Comparison of ENCODE assay signal across 8 mouse cellular contexts in the genomic region with DNA sequence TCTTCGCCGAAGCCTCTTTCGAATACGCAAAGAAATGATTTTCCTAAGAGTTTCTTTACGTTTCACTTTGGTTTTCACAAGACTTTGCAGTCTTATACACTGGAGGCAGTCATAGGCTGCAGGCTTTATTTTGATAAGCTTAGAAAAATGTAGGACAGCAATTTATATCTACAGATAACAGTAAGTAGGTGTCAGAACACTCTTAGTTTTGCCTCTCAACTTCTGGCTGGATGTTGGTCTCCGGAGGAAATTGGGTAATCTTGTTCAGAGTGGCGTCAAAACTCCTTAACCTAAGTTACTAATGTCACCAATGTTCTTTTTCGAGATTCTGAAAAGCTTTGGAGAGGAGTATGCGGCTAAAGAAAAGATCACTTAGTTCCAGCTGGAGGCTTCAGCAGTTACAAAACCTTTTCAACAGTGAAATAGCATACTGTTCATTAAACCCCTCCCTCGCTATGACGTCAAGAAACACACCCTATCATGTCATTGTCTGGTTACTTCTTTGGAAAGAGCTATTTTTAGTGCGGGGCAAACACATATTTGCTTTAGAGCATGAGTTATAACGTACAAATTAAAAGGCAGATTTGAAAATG. TPM values are rescaled to one million over a fixed set of nuclear protein-coding genes. Genes with fewer than 3 reads are reported as not detected.
DNase-seq lines count a peak whose midpoint lies in the region; ATAC-seq and TF ChIP-seq lines count a peak whose summit lies in the region.

No protein-coding gene starts in this region.

- peak; percentile 33; the same call in 1 of the 2 replicates for ATAC-seq in heart, embryonic 16.5 days (replicated peaks; ENCODE audit: extremely low read depth, insufficient read depth, low FRiP score)
- ATAC-seq in liver, postnatal 0 days, result peak; percentile 75
- ATAC-seq in stomach, embryonic 16.5 days (ENCODE audit: insufficient read depth, low FRiP score), result peak; percentile 65

- WGBS in heart, adult 2 months, result 36% methylated on average over 13 of the region's 13 CpGs
- 38% methylated on average over 13 of the region's 13 CpGs for WGBS in heart, embryonic 16.5 days
- WGBS in liver, postnatal 0 days (ENCODE audit: insufficient replicate concordance), result 38% methylated on average over 13 of the region's 13 CpGs
- 39% methylated on average over 13 of the region's 13 CpGs for WGBS in stomach, embryonic 16.5 days

- no peak for TF ChIP-seq EP300 in heart, adult 2 months (IDR thresholded peaks at IDR 0.05; ENCODE audit: insufficient read depth, low read depth, low read length)
- no peak for TF ChIP-seq EP300 in liver, postnatal 0 days (IDR thresholded peaks at IDR 0.05; ENCODE audit: low read depth)

- no peak for TF ChIP-seq CTCF in heart, adult 2 months (IDR thresholded peaks at IDR 0.05)
- TF ChIP-seq CTCF in liver, postnatal 0 days (IDR thresholded peaks at IDR 0.05; ENCODE audit: low read depth), result no peak

- DNase-seq in heart, adult 2 months, result no peak
- DNase-seq in heart, adult 8-10 months (ENCODE audit: low spot score), result no peak
- peak; percentile 30 for DNase-seq in liver, postnatal 0 days
- DNase-seq in adipocyte (ENCODE audit: low spot score), result no peak
- DNase-seq in kidney, adult 9 months, result no peak

- H3K4me2 ChIP-seq in heart, embryonic 16.5 days (ENCODE audit: low read depth, low read length), result peak overlapping the region; percentile 79
- H3K4me2 ChIP-seq in liver, postnatal 0 days (ENCODE audit: low read depth, low read length), result peak overlapping the region; percentile 93
- H3K4me2 ChIP-seq in stomach, embryonic 16.5 days (ENCODE audit: low read depth, low read length), result peak overlapping the region; percentile 79

- intact Hi-C loops in heart, adult 2 months (cut with DNase I), result loop anchor here (2.0 to 5.0 kb wide), 4 partner anchors 28 to 269 kb away; partner anchors contain the start of genes Flad1 and Pygo2

- H3K9ac ChIP-seq in heart, adult 2 months (ENCODE audit: low read depth, low read length), result no peak overlapping the region
- H3K9ac ChIP-seq in heart, embryonic 16.5 days (ENCODE audit: low read length), result peak overlapping the region; percentile 75
- H3K9ac ChIP-seq in liver, postnatal 0 days (replicated peaks), result no peak overlapping the region
- peak overlapping the region; percentile 89 for H3K9ac ChIP-seq in stomach, embryonic 16.5 days (ENCODE audit: low read length)

- peak overlapping the region; percentile 72 for H3K4me3 ChIP-seq in heart, adult 2 months
- 0 out of 2 replicates have a peak overlapping the region, but pooled peaks have one; percentile 19 for H3K4me3 ChIP-seq in brown adipose tissue, adult 24 weeks (ENCODE audit: insufficient read depth, low read depth, low read length)
- H3K4me3 ChIP-seq in heart, embryonic 16.5 days (ENCODE audit: low read length), result peak overlapping the region; percentile 77
- H3K4me3 ChIP-seq in liver, postnatal 0 days (ENCODE audit: low read depth, low read length), result peak overlapping the region; percentile 67
- peak overlapping the region; percentile 83 for H3K4me3 ChIP-seq in stomach, embryonic 16.5 days (replicated peaks; ENCODE audit: low read length)

- no peaks in the 10 kb centered on the region for H3K79me2 ChIP-seq in heart, adult 2 months (replicated peaks; ENCODE audit: control insufficient read depth, insufficient read depth, low read length)

- H3K9me3 ChIP-seq in heart, embryonic 16.5 days (replicated peaks; ENCODE audit: control insufficient read depth, low read length), result no peaks in the 10 kb centered on the region
- no peaks in the 10 kb centered on the region for H3K9me3 ChIP-seq in liver, postnatal 0 days (ENCODE audit: low read length)
- no peaks in the 10 kb centered on the region for H3K9me3 ChIP-seq in stomach, embryonic 16.5 days (replicated peaks; ENCODE audit: control insufficient read depth, low read length)

- H3K36me3 ChIP-seq in heart, adult 2 months (ENCODE audit: control insufficient read depth, insufficient read depth, low read length), result no peaks in the 10 kb centered on the region; the same call in 1 of the 2 replicates
- H3K36me3 ChIP-seq in heart, embryonic 16.5 days (ENCODE audit: control insufficient read depth, insufficient read depth), result no peaks in the 10 kb centered on the region
- no peaks in the 10 kb centered on the region for H3K36me3 ChIP-seq in liver, postnatal 0 days (replicated peaks; ENCODE audit: insufficient read depth, low read length)
- H3K36me3 ChIP-seq in stomach, embryonic 16.5 days (ENCODE audit: control insufficient read depth, insufficient read depth, low read length), result no peaks in the 10 kb centered on the region

- peak overlapping the region; percentile 59 for H3K27ac ChIP-seq in heart, adult 2 months
- peak overlapping the region; percentile 56 for H3K27ac ChIP-seq in brown adipose tissue, adult 24 weeks (replicated peaks; ENCODE audit: low read depth, low read length)
- H3K27ac ChIP-seq in heart, embryonic 16.5 days (ENCODE audit: low read length), result peak overlapping the region; percentile 79
- H3K27ac ChIP-seq in liver, postnatal 0 days (ENCODE audit: low read depth), result peak overlapping the region; percentile 62
- peak overlapping the region; percentile 94 for H3K27ac ChIP-seq in stomach, embryonic 16.5 days (ENCODE audit: low read length)

- no peaks in the 10 kb centered on the region for H3K27me3 ChIP-seq in heart, adult 2 months (ENCODE audit: control insufficient read depth, insufficient read depth, low read length)
- H3K27me3 ChIP-seq in heart, embryonic 16.5 days (ENCODE audit: control insufficient read depth, insufficient read depth, low read length), result no peaks in the 10 kb centered on the region
- H3K27me3 ChIP-seq in liver, postnatal 0 days (ENCODE audit: insufficient read depth, low read length), result no peaks in the 10 kb centered on the region
- H3K27me3 ChIP-seq in stomach, embryonic 16.5 days (ENCODE audit: control insufficient read depth, insufficient read depth, low read length), result no peaks in the 10 kb centered on the region

- TF ChIP-seq POLR2A in heart, adult 2 months (IDR thresholded peaks at IDR 0.05; ENCODE audit: insufficient read depth, low read depth, low read length), result no peak

- no peaks in the 10 kb centered on the region; the same call in 1 of the 2 replicates for H3K4me1 ChIP-seq in heart, adult 2 months (ENCODE audit: control insufficient read depth, insufficient read depth, low read length)
- H3K4me1 ChIP-seq in brown adipose tissue, adult 24 weeks (ENCODE audit: control insufficient read depth, insufficient read depth, insufficient read length, low read length), result no peaks in the 10 kb centered on the region; the same call in 1 of the 2 replicates
- H3K4me1 ChIP-seq in heart, embryonic 16.5 days (ENCODE audit: control insufficient read depth, insufficient read depth, low read length), result peaks cover 12% of the 10 kb centered on the region
- H3K4me1 ChIP-seq in liver, postnatal 0 days (ENCODE audit: insufficient read depth), result peaks cover 20% of the 10 kb centered on the region
- H3K4me1 ChIP-seq in stomach, embryonic 16.5 days (ENCODE audit: control insufficient read depth, insufficient read depth, low read length), result peaks cover 18% of the 10 kb centered on the region

RNA-seq across cellular contexts. Expression of gene Pmvk, which starts 4.1 kb away (rescaled TPM):
- total RNA-seq in heart, adult 2 months (2021), result 1 to 10 TPM; 6.7 to 7.5 TPM
- 14.8 and 21.5 TPM in 2 replicates for polyA plus RNA-seq in heart, adult 2 months (2012; rRNA removed)
- 1 to 10 TPM; 5.5 to 8.6 (median 7.5) TPM for total RNA-seq in heart, adult 8-10 months (2022)
- polyA plus RNA-seq in brown adipose tissue, adult 24 weeks (2012; ENCODE audit: insufficient read depth, insufficient read length, missing spikeins), result 191 and 194 TPM in 2 replicates
- 51.5 and 59.3 TPM in 2 replicates for polyA plus RNA-seq in heart, embryonic 16.5 days (2015; fragmentation: Nextera tagmentation; extraction: Ambion mirVana)
- 13.4 and 13.8 TPM in 2 replicates for polyA plus RNA-seq in liver, postnatal 0 days (2015; fragmentation: Nextera tagmentation; extraction: Ambion mirVana)
- 56.0 and 64.9 TPM in 2 replicates for polyA plus RNA-seq in stomach, embryonic 16.5 days (2015; fragmentation: Nextera tagmentation; extraction: Ambion mirVana)

RNA-seq across cellular contexts. Expression of gene Pbxip1, which starts 22.0 kb away (rescaled TPM):
- total RNA-seq in heart, adult 2 months (2021), result 10 to 100 TPM; 55.7 to 67.5 TPM
- polyA plus RNA-seq in heart, adult 2 months (2012; rRNA removed), result 56.2 and 58.2 TPM in 2 replicates
- 10 to 100 TPM; 67.8 to 74.7 (median 71.2) TPM for total RNA-seq in heart, adult 8-10 months (2022)
- polyA plus RNA-seq in brown adipose tissue, adult 24 weeks (2012; ENCODE audit: insufficient read depth, insufficient read length, missing spikeins), result 18.9 and 25.8 TPM in 2 replicates
- 67.5 and 74.8 TPM in 2 replicates for polyA plus RNA-seq in heart, embryonic 16.5 days (2015; fragmentation: Nextera tagmentation; extraction: Ambion mirVana)
- 9.4 and 9.8 TPM in 2 replicates for polyA plus RNA-seq in liver, postnatal 0 days (2015; fragmentation: Nextera tagmentation; extraction: Ambion mirVana)
- polyA plus RNA-seq in stomach, embryonic 16.5 days (2015; fragmentation: Nextera tagmentation; extraction: Ambion mirVana), result 41.8 and 51.2 TPM in 2 replicates

RNA-seq across cellular contexts. Expression of gene Pygo2, which starts 28.5 kb away (rescaled TPM):
- total RNA-seq in heart, adult 2 months (2021), result 10 to 100 TPM; 12.5 to 15.3 TPM
- 14.4 and 17.3 TPM in 2 replicates for polyA plus RNA-seq in heart, adult 2 months (2012; rRNA removed)
- 10 to 100 TPM; 13.3 to 17.9 (median 14.9) TPM for total RNA-seq in heart, adult 8-10 months (2022)
- 4.6 and 13.0 TPM in 2 replicates for polyA plus RNA-seq in brown adipose tissue, adult 24 weeks (2012; ENCODE audit: insufficient read depth, insufficient read length, missing spikeins)
- polyA plus RNA-seq in heart, embryonic 16.5 days (2015; fragmentation: Nextera tagmentation; extraction: Ambion mirVana), result 21.8 and 24.0 TPM in 2 replicates
- 5.9 and 6.9 TPM in 2 replicates for polyA plus RNA-seq in liver, postnatal 0 days (2015; fragmentation: Nextera tagmentation; extraction: Ambion mirVana)
- polyA plus RNA-seq in stomach, embryonic 16.5 days (2015; fragmentation: Nextera tagmentation; extraction: Ambion mirVana), result 21.1 and 23.4 TPM in 2 replicates

RNA-seq across cellular contexts. Expression of gene Shc1, which starts 40.2 kb away (rescaled TPM):
- total RNA-seq in heart, adult 2 months (2021), result 10 to 100 TPM; 31.6 to 32.0 TPM
- polyA plus RNA-seq in heart, adult 2 months (2012; rRNA removed), result 32.4 and 50.5 TPM in 2 replicates
- 10 to 100 TPM; 33.3 to 37.7 (median 36.5) TPM for total RNA-seq in heart, adult 8-10 months (2022)
- polyA plus RNA-seq in brown adipose tissue, adult 24 weeks (2012; ENCODE audit: insufficient read depth, insufficient read length, missing spikeins), result 36.0 and 37.2 TPM in 2 replicates
- 67.7 and 72.3 TPM in 2 replicates for polyA plus RNA-seq in heart, embryonic 16.5 days (2015; fragmentation: Nextera tagmentation; extraction: Ambion mirVana)
- 23.8 and 24.7 TPM in 2 replicates for polyA plus RNA-seq in liver, postnatal 0 days (2015; fragmentation: Nextera tagmentation; extraction: Ambion mirVana)
- polyA plus RNA-seq in stomach, embryonic 16.5 days (2015; fragmentation: Nextera tagmentation; extraction: Ambion mirVana), result 96.5 and 103 TPM in 2 replicates

RNA-seq across cellular contexts. Expression of gene Cks1b, which starts 40.3 kb away (rescaled TPM):
- total RNA-seq in heart, adult 2 months (2021), result 1 to 10 TPM; 3.3 to 3.5 TPM
- polyA plus RNA-seq in heart, adult 2 months (2012; rRNA removed), result 9.0 and 10.7 TPM in 2 replicates
- total RNA-seq in heart, adult 8-10 months (2022), result 1 to 10 TPM; 3.8 to 5.4 (median 4.2) TPM
- polyA plus RNA-seq in brown adipose tissue, adult 24 weeks (2012; ENCODE audit: insufficient read depth, insufficient read length, missing spikeins), result 5.9 and 10.9 TPM in 2 replicates
- polyA plus RNA-seq in heart, embryonic 16.5 days (2015; fragmentation: Nextera tagmentation; extraction: Ambion mirVana), result 288 and 304 TPM in 2 replicates
- 130 and 141 TPM in 2 replicates for polyA plus RNA-seq in liver, postnatal 0 days (2015; fragmentation: Nextera tagmentation; extraction: Ambion mirVana)
- 322 and 323 TPM in 2 replicates for polyA plus RNA-seq in stomach, embryonic 16.5 days (2015; fragmentation: Nextera tagmentation; extraction: Ambion mirVana)

Comparison
In these comparisons a context has a peak if more than half of its experiments do, and no peak if none do; other contexts are left out.
1. H3K9ac ChIP-seq: peak in heart, embryonic 16.5 days (single experiment) and stomach, embryonic 16.5 days (single experiment); none in heart, adult 2 months (single experiment) and liver, postnatal 0 days (single experiment).
2. H3K4me3 ChIP-seq: peak in every context shown above with its lines; median percentile 83 in stomach, embryonic 16.5 days; 77 in heart, embryonic 16.5 days; 72 in heart, adult 2 months; 67 in liver, postnatal 0 days; 19 in brown adipose tissue, adult 24 weeks.
3. Peak in every context shown above with its lines, with median percentiles within 50 percentile points of each other: H3K27ac ChIP-seq, ATAC-seq and H3K4me2 ChIP-seq.